Mouse (Mus musculus) limb, embryonic 10.5 days (tissue): ENCODE measurements around the gene Vrk2. TPM values are rescaled to one million over a fixed set of nuclear protein-coding genes. Genes with fewer than 3 reads are reported as not detected.

Experiments
- DNase-seq: peaks from one replicate; pipeline ENCODE4 v3.0.0-alpha.2; 2017; ENCODE audit warnings: low spot score
- H3K27ac ChIP-seq: fragments of 300-500 bp; sonication (generic); 2 replicates; pipeline ENCODE4 v1.5.1; 2016; ENCODE audit warnings: mild to moderate bottlenecking
- H3K27me3 ChIP-seq: fragments of 300-500 bp; sonication (generic); 2 replicates; pipeline ENCODE4 v1.6.1; 2016; ENCODE audit warnings: low read depth, mild to moderate bottlenecking; ENCODE audit not compliant: poor library complexity, severe bottlenecking
- H3K36me3 ChIP-seq: fragments of 300-500 bp; sonication (generic); 2 replicates; pipeline ENCODE4 v1.6.1; 2016; ENCODE audit warnings: mild to moderate bottlenecking, moderate library complexity
- H3K4me1 ChIP-seq: fragments of 300-500 bp; sonication (generic); 2 replicates; pipeline ENCODE4 v1.6.1; 2016
- H3K4me3 ChIP-seq: fragments of 300-500 bp; sonication (generic); 2 replicates; pipeline ENCODE4 v1.5.1; 2016; ENCODE audit warnings: mild to moderate bottlenecking, moderate library complexity
- H3K9me3 ChIP-seq: fragments of 300-500 bp; sonication (generic); replicated peaks from 2 replicates; pipeline ENCODE4 v1.6.1; 2016; ENCODE audit warnings: mild to moderate bottlenecking
- WGBS: fragments of 180-500 bp; shearing (Covaris S2); methylation state at CpG from one replicate; pipeline ENCODE4 v1.1.7; 2016; 5-methylcytosine and 5-hydroxymethylcytosine counted together
- polyA plus RNA-seq: library from polyadenylated mRNA; unstranded; fragments of >200 nt; fragmentation: Nextera tagmentation; extraction: Ambion mirVana; gene quantifications from 2 replicates; pipeline ENCODE4 v1.2.1, GENCODE M21; 2016

Vrk2 gene
- polyA plus RNA-seq: 17.3 and 21.9 TPM in 2 replicates

DNA sequence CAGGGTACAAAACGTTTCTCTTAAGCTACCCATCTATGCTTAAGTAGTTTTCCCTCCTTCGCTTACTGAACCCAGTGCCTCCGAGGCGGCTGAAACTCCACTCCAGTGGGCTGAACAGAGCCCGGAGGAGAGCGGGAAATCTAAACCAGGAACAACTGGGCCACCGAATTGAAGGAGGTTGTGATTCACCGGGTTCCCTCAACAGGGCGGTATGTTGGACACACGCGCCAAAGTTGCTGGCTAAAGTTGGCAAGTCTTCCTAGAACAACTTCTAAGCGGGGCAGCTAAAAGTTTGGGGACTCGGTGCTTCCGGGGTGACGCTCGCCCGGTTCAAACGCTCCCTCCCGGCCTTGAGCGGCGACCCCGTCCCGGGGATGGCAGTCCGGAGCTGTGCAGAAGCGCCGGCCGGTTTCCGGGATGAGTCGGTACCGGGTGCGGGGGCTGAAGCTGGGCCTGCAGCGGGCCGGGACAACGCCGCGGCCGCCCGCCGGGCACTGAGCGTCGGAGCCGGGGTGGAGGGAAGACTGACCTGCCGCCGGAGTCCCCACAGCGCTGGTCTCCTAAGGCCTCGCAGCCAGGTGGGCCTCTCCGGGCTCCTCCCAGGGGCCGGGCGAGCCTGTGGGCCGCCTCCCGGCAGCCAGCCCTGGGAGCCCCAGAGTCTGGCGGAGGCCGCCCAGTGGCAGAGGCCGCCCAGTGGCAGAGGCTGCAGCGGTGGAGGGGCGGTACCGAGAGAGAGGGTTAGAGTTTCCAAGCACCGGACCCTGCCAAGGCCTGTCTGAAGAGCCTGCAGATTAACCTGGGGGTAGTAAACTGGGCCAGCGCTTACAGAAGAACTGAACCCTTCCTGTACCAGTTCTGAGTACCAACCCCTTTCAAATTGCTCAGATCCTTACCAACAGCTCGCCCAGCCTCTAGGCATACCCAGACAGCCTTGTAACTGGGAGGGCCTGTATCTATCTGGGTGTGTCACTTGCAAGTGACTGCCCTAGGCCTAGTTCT, at the start of gene Vrk2, which contains the start of gene Gm6899:
Gene Vrk2 (minus strand): TSS at position 939 of the 999 bp plus-strand sequence.
Gene Gm6899 (plus strand): TSS at position 181 of the 999 bp plus-strand sequence.
- no peaks in the 10 kb centered on the region for H3K36me3 ChIP-seq
- WGBS: 1% methylated on average over 60 of the region's 60 CpGs
- no peaks in the 10 kb centered on the region for H3K9me3 ChIP-seq
- H3K4me1 ChIP-seq: peaks cover 8% of the 10 kb centered on the region
- DNase-seq: peak; percentile 91
- peak within 1 kb of the TSS; percentile 76 for H3K4me3 ChIP-seq
- H3K27me3 ChIP-seq: no peaks in the 10 kb centered on the region
- peak within 1 kb of the TSS; percentile 92 for H3K27ac ChIP-seq

- Histone ChIP-seq H3K36me3 (no peaks in the 10 kb centered on the region), H3K4me3 (no peak overlapping the region), H3K9me3 (no peaks in the 10 kb centered on the region), H3K27ac (no peak overlapping the region), H3K27me3 (no peaks in the 10 kb centered on the region), H3K4me1 (no peaks in the 10 kb centered on the region)
- 94% methylated on average over 1 of the region's 1 CpGs for WGBS
- DNase-seq: no peak
These were observed 48.3 kb upstream of the Vrk2 start for GRCm38 (mm10) chr11:26642141-26642540.

DNA sequence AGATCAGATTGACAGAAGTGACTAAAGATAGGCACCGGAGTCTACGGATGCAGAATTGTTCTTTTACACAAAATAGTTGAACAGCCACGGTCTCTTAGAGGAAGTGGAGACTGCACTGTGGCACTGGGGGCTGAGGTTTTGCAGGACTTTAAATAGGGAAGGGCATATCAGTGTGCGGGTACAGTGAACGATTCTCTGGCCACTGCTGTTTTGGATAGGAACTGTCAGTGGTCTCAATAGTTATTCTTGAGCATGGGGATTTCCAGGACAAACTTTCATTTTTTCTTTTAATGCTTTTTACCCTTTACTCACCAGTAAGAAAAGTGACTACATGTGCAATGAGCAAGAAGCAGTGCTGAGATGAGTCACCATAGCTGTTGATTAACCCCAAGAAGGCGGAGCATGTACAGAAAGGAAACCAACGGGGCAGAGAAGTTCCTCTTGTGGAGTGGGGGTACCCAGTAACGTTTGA, 46.6 kb upstream of the Vrk2 start:
- Histone ChIP-seq H3K4me3 (no peak overlapping the region), H3K27ac (no peak overlapping the region), H3K36me3 (no peaks in the 10 kb centered on the region), H3K27me3 (no peaks in the 10 kb centered on the region), H3K4me1 (no peaks in the 10 kb centered on the region), H3K9me3 (no peaks in the 10 kb centered on the region)
- DNase-seq: no peak
- WGBS: 81% methylated on average over 8 of the region's 8 CpGs

- Histone ChIP-seq H3K27me3 (no peaks in the 10 kb centered on the region), H3K9me3 (no peaks in the 10 kb centered on the region), H3K4me3 (no peak overlapping the region), H3K4me1 (no peaks in the 10 kb centered on the region), H3K27ac (no peak overlapping the region), H3K36me3 (no peaks in the 10 kb centered on the region)
- DNase-seq: no peak
- WGBS: 97% methylated on average over 1 of the region's 1 CpGs
These were observed 42.4 kb upstream of the Vrk2 start for GRCm38 (mm10) chr11:26636239-26636638.

DNA sequence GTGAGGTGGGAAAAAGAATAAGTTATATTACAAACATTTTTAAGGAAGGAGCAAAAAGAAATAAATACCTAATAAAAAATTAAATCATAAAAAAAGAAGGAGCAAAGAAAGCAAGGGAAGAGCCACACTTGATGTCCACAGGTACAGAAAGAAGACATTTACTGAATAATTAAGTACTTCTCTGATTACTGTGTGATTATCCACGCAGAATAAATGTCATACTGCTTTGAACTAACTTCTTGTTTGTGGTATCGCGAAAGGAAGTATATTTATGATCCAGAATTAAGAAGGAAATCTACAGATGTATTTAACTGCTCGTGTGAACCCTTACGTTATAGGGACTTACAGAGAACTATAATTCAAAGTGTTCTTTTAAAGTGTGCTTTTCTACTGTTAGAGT, 28.9 kb upstream of the Vrk2 start:
- no peak for DNase-seq
- Histone ChIP-seq H3K9me3 (no peaks in the 10 kb centered on the region), H3K4me3 (no peak overlapping the region), H3K36me3 (no peaks in the 10 kb centered on the region), H3K27ac (no peak overlapping the region), H3K27me3 (no peaks in the 10 kb centered on the region), H3K4me1 (no peaks in the 10 kb centered on the region)
- WGBS: 86% methylated on average over 5 of the region's 5 CpGs

DNA sequence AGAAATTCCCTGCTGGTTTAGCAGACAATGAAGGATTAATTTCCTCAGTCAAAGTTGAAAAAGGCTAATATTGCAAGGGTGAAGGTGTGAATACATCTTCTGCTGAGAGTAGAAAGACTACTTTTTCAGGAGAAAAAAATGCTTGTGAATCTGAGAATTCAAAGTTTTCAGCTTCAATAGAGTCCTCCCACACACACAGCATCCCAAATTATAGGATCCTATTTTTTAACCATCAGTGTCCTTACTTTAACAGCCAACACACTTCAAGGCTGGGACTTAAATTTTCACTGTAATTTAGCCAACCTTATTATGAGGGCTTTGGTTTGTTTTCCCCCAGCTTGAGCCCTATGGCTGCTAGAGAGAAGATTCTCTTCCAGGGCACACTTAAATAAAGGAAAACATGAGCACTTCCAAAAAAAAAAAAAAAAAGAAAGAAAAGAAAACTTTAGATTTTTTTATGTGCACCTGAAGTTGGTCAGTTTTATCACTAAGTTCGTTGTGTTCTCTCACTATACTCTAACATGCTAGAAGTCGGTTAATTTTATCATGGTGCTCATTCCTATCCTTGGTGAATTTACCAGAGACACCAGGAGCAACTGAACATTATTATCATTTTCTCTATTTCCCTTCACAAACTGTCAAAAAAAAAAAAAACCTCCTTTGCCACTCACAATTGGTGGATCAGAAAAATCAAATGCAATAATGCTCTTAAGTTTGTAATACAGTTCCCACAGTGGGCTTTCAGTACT, 24.9 kb upstream of the Vrk2 start:
- 95% methylated on average over 2 of the region's 2 CpGs for WGBS
- Histone ChIP-seq H3K4me1 (no peaks in the 10 kb centered on the region), H3K9me3 (no peaks in the 10 kb centered on the region), H3K4me3 (no peak overlapping the region), H3K27ac (no peak overlapping the region), H3K36me3 (no peaks in the 10 kb centered on the region), H3K27me3 (no peaks in the 10 kb centered on the region)
- no peak for DNase-seq

- H3K4me1 ChIP-seq: peaks cover 6% of the 10 kb centered on the region
- WGBS: 68% methylated on average over 10 of the region's 10 CpGs
- H3K27ac ChIP-seq: no peak overlapping the region
- H3K4me3 ChIP-seq: no peak overlapping the region
- DNase-seq: peak; percentile 28
- H3K27me3 ChIP-seq: no peaks in the 10 kb centered on the region
- H3K9me3 ChIP-seq: no peaks in the 10 kb centered on the region
- H3K36me3 ChIP-seq: no peaks in the 10 kb centered on the region
These were observed 15.0 kb upstream of the Vrk2 start for GRCm38 (mm10) chr11:26608795-26609194.

DNA sequence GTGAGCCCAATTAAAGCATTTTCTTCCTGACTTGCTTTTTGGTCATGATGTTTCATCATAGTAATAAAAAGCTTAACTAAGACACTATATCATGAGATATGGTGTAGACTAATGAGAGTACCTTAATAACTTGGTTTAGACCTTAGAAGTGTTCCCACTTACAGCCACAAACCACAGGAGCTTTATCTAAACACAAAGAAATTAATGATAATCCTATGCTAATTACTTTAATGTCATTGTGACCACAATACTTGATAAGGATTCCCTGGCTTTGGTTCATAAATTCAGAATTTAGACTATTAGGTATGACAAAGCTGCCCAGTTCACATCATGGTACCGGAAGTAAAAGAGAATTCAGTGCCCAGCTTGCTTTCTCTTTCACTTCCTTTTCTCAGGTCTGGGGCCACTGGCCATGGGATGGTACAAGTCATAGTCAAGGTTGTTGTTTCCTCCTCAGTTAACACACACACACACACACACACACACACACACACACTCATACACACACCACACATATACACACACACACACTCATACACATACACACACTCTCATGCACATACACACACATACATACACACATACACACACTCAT, 10.4 kb upstream of the Vrk2 start:
- H3K27ac ChIP-seq: no peak overlapping the region
- no peak overlapping the region for H3K4me3 ChIP-seq
- no peaks in the 10 kb centered on the region for H3K27me3 ChIP-seq
- no peaks in the 10 kb centered on the region for H3K9me3 ChIP-seq
- H3K4me1 ChIP-seq: peaks cover 4% of the 10 kb centered on the region
- H3K36me3 ChIP-seq: no peaks in the 10 kb centered on the region
- WGBS: 92% methylated on average over 1 of the region's 1 CpGs
- DNase-seq: no peak

- DNase-seq: no peak
- Histone ChIP-seq H3K27me3 (no peaks in the 10 kb centered on the region), H3K36me3 (no peaks in the 10 kb centered on the region), H3K9me3 (no peaks in the 10 kb centered on the region), H3K4me3 (no peak overlapping the region), H3K4me1 (no peaks in the 10 kb centered on the region), H3K27ac (no peak overlapping the region)
- 95% methylated on average over 2 of the region's 2 CpGs for WGBS
These were observed 7.9 kb upstream of the Vrk2 start for GRCm38 (mm10) chr11:26601571-26602175.

DNA sequence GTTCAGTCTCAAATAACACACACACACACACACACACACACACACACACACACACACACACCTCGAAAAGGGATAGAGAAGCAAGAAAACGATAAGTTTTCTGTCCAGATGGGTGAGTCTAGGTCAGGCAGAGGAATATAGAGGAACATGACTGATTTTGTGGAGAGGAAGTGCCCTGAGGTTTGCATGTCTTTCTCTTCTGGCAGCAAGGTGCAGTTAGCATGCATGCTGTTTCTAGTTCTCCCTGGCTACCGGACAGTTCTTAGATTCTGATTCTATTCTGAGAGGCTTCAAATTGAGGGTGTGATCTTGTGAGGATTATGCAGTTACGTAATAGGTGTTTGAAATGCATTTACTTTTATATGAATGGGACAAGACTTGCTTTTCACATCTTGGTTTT, 6.9 kb upstream of the Vrk2 start:
- no peak for DNase-seq
- Histone ChIP-seq H3K4me1 (no peaks in the 10 kb centered on the region), H3K9me3 (no peaks in the 10 kb centered on the region), H3K4me3 (no peak overlapping the region), H3K36me3 (no peaks in the 10 kb centered on the region), H3K27ac (no peak overlapping the region), H3K27me3 (no peaks in the 10 kb centered on the region)
- 95% methylated on average over 4 of the region's 4 CpGs for WGBS

DNA sequence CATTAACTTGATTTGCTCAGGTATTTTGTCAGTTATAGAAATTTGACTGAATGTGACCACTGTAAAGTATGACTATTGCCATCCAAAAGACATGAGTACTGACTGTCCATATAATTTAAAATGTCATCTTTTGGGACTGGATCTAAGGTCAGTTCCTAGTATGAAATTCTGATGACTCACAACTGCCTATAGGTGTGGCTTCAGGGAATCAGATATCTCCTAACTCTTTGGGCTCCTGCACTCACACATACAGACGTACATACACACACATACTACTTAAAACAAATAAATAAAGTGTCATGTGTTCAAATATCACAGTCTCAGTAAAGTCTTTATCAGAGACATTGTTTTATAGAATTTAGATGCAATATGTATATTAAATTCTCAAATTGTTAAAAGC, 5.1 kb upstream of the Vrk2 start:
- Histone ChIP-seq H3K4me3 (no peak overlapping the region), H3K27ac (no peak overlapping the region), H3K27me3 (no peaks in the 10 kb centered on the region), H3K9me3 (no peaks in the 10 kb centered on the region), H3K36me3 (no peaks in the 10 kb centered on the region), H3K4me1 (no peaks in the 10 kb centered on the region)
- no peak for DNase-seq
- WGBS: 86% methylated on average over 1 of the region's 1 CpGs

DNA sequence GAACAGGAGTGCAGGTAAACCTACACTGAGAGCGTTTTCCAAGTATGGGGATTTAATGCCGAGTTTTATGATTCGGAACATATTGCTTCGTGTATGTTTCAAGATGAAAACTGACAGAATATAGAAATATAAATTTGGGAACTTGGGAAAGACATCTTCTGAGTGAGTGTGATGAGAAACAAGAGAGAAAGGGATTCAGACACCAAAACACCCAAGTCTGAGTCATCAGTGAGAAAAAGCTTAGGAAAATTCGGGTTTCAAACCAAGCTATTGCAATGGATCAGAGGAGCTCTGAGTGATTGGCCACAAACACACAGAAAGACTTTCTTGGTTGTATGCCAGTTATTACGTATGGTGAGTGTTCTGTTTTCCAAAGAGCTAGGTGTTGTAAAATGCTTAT, 4.0 kb upstream of the Vrk2 start:
- H3K9me3 ChIP-seq: no peaks in the 10 kb centered on the region
- no peaks in the 10 kb centered on the region for H3K27me3 ChIP-seq
- WGBS: 87% methylated on average over 6 of the region's 6 CpGs

More for the DNA sequence above, 4.0 kb upstream of the Vrk2 start:
- DNase-seq: no peak
- Histone ChIP-seq H3K27ac (no peak overlapping the region), H3K36me3 (no peaks in the 10 kb centered on the region), H3K4me3 (no peak overlapping the region), H3K4me1 (peaks cover 2% of the 10 kb centered on the region; the same call in 1 of the 2 replicates)
